Mouse (Mus musculus) adrenal gland, postnatal 36 days (tissue): ENCODE measurements at regions not wholly inside any gene's neighbourhood (a gene's known extent, or its start where the extent isn't known, plus 50 kb on each side); places are given as distances from the start of the nearest gene placed in this dataset.
"Not testable (repeated sequence)": the region's sequence is repeated elsewhere in the genome, so short reads cannot be mapped to it uniquely, and the experiment has no call there.

Source experiments
- DNase-seq, 2 experiments: peaks; one replicate each; pipeline ENCODE4 v3.0.0; 2021; ENCODE audit warnings: mixed read lengths in 1 of 2

DNA sequence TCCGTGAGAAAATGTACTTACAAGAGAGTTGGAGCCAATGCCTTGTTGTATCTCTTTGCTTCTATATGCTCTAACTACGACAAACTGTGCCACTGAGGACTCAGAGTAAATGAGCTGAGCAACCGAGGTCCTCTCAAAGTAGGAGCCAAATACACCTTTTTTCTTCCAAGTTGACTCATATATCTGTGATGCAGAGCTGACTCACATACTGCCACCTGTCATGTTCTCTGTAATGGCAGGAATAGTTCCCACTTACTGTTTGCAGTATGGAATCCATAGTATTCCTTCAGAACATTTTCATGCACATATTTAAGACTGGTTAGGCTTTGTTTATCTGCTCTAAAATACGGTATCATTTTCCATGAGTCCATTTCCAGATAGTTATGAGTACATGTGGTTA, 792.1 kb downstream of the Cypt12 start:
- no peak for DNase-seq

DNA sequence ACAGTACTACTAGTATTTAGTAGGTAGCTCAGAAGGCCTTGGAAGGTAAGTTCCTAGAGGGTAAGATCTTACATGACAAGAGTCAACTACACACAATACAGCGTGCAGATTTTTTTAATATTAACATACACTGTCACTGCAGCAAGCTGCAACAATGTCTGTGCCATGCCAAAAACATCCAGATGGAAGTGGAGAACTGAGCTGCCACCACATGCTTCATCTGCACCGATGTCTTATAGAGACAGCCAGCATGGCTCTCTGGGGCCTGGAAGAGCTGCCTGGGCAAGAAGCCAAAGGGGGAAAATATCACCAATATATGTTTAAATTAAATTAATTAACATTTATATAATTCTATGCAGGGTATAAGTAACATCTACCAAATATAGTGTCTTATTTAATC, 795.3 kb downstream of the Cypt12 start:
- no peak for DNase-seq

DNA sequence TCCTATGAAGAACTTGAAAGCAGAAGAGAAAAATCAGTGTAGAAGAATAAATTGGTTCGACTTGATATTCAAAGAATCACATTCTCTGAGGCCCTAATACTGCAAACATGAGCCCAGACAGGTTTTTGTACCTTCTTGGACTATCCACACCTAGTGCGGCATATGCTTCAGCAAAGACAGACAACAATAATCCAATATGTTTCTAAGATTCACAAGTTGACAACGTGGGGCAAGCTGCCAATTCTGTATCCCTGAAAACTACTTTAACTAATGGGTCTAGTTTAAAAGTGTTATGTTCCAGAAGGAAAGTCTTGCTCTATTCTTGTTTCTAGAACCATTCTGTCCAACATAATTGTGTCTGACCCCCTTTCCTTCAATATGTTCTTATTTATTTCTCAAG, 796.0 kb downstream of the Cypt12 start:
- no peak for DNase-seq

DNA sequence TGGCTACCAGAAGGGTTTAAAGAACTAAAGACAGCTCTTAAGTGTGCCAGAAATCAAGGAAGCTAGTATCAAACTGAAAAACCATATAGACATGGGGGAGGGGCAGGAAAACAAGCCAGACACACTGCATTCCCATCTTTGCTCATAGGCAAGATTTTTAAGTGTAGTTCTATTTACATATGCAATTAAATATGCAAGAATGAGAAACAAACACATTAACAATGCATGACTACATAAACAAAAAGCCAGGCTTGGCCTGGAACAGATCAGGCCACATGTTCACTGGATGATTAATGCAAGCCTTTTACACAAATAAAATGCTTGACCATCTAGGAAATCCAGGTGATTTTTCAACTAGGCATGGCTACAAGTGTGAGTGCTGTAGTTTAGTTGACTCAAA, 798.0 kb downstream of the Cypt12 start:
- DNase-seq = no peak

DNA sequence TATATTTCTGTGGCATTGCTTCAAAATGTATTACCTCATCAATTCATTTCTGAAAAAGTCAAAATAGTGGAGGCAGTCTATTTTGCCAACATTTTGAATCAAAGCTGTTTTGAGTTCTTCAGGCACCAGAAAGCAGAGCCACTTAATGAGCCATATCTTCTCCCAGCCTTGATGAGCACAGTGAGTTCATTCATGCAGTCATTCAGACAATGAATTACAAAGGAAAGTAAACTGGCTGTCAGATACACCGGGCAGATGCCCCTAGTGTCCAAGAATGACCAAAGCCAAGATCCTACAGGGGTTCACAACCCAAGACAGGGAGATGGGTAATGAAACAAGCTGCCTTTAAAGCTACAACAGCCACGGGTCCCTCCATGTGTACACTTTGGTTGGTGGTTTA, 798.7 kb downstream of the Cypt12 start:
- no peak for DNase-seq

DNA sequence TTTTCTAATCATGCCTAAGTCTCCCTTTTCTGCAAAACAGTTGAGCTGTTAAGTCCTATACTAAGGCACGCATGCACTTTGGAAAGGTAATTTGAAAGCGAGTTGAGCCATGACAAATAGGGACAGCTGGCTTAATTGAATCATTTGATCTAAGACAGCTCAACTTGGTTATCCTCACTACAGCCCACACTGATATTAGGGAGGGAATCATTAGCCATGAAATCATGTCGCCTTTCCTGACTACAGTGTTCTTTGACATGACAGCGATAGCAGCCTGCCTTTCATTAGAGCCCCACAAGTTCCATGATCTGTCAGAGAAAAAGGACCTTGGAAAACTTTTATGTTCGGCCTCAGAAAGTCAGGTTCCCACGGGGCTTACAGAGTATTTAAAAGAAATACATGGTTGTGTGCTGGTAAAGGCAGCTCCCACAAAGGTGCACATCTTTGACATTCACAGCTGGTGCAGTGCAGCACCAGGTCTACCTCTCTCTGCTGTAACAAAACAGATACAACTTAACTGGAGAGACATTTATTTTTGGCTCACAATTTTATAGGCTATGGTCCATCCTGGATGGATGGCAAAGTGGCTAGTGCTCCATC, 803.5 kb downstream of the Cypt12 start:
- DNase-seq = no peak

DNA sequence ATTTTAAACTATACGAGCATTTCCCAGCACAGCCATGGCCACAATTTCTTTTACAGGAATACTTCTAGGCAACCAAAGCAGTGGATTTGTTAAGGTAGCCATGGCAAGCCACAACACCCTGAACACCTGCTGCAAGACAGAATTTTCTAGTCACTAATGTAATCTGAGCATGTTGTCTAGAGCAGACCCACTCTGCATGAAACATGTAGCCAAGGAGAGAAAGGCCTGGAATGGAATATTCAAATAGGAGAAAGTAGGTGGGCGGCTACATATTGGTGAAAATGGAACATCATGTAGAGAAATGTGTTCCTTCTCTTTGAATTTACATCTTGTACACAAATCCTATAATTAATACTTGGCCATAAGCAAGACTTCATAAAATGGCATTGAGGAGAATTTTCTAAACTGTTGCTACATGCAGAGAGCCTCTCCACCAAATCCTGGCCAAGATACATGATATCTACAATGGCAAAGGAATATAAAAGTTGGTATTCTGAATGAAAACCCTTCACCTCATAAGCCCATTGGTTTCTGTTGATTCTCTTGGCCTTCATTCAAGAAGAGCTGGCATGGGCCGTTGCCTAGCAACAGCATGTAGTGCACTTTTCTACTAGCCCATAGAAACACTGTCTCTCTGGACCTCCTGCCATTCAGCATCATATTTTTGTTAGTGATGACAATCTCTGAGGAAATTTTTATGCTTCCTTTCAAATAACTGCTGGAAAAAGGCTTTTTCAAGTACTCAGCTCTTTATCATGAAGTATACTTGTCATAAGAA, 816.3 kb downstream of the Cypt12 start:
- peak; percentile 1 to 11 for DNase-seq

DNA sequence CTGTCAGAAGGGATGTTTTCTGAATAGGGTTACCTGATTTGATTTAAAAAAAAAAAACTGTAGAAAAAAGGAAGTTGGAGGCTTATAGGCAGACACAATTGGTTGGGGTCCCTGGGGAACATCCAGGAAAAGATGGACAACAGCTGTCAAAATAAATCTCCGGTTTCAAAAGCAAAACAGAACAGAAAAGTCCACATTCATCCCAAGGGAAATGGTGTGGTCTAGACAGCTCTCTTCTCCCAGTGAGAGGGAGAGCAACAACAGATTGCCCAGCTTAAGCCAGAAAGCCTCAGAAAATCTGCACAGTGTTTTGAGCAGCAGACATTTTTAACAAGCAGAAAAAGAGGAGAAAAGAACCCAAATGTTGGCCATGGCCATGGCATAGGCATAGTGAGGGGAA, 830.3 kb downstream of the Cypt12 start:
- DNase-seq = no peak

DNA sequence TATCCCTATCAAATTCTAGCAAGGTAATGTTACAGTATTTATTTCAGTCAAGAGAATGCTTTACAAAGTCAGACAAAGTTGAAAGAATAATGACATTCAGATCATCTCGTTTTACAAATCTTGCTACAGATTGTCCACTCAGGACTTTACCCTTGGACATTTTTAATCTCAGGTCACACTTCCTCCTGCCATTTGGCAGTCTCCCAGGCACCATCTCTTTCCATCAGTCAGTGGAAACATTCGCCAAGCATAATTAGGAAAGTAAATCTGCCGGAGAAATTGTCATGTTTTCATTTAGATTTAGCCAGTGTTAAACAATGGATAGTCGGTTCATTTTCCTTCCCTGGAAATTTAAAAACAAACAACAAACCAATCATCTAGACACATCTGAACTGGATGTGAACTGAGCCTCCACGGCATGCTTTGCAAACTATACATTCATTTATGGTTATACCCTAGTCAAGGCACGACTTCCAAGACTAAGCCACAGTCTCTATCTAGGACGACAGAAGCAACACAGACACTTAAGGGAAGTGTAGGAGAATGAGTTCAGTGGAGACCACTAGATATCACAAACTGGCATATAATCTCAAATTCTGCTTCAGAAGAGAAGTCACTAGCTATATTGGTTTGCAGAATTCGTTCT, 839.4 kb downstream of the Cypt12 start:
- DNase-seq = peak; percentile 6 to 9

DNA sequence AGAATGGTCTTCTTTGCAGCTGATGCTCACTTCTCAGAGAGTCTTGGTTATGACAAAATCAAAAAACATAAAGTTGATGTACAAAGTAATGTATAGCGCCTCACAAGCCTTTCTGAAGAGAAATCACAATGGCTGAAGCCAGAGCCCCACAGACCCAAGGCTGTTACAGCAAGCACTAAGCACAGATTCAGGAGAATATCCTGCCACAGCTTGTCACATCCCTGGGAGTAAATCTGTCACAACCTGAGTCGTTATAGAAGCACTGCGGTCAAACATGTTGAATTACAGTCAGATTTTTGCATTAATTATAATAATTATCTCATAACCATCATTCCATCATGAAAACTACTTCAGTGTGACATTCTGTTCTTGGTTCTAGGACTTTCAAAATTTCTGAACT, 825.7 kb downstream of the 1700064H15Rik start:
- DNase-seq = no peak

DNA sequence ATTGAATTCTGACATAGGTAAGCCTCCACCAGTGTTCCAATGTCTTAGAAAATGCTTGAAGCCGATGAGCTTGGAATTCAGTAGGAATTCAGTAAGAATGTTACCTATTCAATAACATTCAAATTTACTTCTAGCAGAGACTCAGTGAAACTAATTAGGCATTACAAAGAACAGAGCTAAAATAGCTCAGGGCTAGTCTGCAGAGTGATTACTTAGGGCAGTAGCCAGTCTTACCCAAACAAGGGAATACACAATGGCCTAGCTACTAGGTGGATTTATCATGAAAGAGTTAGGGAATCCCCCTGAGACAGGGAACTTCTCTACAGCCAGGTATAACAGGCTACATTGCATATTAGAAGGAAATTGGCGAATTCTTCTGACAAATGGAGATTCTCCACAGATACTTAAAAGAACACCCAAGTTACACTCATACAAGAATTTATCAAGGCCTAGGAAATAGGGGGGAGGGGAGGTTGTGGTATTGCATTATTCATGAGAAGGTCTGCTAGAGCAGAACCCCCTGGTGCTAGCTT, 799.6 kb downstream of the 1700064H15Rik start:
- DNase-seq = not testable (repeated sequence)

DNA sequence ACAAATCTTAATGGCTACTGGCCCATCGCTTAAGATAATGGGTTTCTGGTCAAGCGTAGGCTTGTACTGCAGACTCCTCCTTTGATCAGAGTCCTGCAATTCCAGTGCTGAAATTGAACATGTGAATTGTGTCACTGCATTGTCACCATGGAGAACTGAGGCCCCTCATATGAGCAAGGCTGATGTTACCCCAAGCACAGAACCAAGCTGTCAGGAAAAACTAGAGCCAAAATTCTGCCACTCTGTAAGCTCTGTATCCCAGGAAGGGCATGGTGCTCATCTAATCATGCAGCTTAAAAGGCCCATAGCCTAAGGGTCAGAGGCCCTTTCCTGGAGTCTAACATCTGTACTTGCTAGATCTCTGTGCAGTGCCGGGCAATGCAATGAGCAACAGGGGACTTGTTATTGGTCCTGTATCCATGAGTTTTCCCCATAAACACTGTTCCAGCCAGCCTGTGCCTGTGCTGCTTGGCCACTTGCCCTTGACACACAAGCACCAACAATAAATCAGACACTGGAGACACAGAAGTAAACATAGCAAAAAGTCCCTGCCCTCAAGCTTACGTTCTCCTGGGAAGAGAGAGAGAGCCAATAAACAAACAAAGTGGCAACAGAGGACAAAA, 760.2 kb downstream of the 1700064H15Rik start:
- no peak for DNase-seq

DNA sequence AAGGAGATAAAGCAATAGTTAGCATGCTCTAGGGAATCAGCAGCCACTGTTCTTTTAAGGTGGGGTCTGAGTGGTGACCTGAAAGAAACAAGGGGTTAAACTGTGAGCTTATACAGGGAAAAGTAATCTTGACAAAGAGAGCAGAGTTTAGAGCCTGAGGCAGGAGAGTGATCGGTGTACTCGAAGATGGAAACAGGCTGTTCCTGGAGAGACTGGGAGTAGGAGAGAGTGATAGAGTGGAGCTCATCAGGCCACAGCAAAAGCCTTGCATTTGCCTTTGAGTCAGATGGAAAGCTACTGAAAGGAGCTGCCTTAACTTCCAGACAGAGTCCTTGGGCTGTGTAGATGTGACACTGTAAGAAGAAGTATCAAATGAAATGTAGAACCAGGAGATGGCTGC, 759.7 kb downstream of the 1700064H15Rik start:
- no peak for DNase-seq

DNA sequence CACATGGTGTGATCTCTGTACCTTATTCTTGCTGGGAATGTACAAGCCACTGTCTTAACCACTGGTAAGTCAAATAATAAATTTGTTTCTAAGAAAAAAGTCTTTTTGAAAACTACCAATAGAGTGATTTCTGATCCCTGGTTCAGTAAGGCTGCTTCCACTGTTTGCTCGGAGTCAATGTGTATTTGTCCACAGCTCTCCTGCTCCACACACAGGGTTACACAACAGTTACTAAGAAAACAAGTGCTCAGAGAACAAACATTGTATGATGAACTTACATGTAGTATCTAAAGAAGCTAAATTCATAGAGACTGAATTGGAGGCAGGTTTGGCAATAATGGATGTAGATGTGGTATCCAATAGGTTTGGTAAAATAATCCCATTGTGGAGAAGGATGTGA, 751.4 kb downstream of the 1700064H15Rik start:
- DNase-seq = no peak

DNA sequence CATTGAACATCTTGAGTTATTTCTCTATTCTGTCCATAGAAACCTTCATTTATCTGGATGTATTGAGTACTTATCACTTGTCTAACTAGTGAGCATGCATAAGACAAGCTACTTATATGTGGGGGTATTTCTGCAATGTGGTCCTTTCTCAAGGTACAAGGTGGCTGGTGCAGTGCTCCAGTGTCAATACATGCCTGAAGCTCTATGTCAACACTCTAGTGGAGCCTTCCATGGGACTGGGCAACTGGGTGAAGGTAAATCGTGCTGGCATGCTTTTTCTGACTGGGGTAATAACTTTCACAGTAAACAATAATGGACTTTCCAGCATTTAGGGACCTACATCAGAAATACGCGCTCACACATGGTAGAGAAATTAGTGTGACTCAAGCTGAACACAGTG, 750.9 kb downstream of the 1700064H15Rik start:
- DNase-seq = no peak

DNA sequence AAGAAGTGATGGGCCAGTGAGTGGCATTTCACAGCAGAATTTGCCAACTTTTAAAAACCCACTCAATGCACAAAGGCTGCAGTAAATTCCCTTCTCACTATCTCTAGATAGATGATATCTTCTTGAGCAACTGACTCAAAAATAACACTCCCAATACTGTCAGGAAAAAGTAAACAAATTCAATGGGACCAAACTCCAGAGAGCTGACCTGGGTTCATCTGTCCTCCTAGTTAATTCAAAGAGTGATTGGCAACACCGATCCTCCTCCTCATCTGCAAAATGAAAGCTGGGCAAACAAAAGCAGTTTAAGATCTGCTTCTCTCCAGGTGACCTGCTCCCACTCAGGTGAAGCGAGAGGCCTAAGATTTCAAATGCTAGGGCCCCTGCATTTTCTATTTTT, 747.3 kb downstream of the 1700064H15Rik start:
- no peak for DNase-seq

DNA sequence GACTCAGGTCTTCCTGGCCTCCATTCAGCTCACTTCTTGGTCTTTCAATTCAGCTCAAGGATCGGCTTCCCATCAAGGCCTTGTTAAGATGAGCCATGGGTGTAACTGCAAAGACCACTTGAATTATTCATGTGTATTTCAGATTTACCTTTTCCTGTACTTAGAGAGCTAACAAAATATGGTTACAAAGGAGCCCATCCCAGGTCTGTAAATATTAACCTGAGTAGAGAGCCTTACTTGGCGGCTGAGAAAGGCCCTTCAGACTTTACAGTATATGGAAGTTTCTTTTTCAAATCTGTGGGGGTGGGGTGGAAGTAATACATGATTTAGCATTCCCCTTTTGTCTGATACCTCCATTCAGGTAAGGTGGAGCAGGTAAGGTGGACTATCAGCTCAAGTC, 735.7 kb downstream of the 1700064H15Rik start:
- no peak for DNase-seq

DNA sequence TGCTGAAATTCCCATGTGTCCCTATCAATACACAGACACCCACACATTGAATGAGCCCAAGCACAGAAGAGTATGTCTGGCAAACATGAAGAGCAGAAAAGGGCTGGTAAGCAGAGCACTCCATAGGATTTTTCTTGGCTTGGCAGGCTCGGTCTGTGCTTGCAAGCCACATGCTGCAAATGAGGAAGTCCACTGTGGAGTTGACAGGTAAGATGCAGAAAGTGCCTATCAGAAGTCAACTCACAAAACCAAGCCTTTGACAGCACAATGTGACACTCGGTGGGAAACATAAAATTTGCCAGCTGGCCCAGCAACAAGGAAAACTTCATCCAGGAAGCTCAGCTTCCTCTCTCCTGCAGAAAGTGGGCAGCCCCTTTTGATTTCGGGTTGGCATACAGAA, 722.7 kb downstream of the 1700064H15Rik start:
- no peak for DNase-seq

DNA sequence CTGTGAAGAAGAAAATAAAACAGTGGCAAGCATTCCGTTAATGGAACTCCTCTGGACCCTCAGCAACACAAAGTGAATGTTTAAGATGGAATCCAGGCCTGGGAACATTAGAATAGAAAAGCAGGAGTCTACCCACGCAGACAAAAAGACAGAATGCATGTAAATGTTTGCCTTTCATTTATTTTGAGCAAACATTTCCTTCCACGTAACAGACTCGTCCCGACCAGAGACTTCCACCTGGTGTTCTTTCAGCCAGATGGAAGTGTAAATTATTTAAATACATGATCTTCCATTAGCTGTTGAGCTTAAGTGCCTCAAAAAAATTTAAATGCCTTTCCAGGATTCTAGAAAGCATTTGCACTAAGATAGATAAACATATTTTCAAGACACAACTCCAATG, 722.3 kb downstream of the 1700064H15Rik start:
- no peak for DNase-seq

DNA sequence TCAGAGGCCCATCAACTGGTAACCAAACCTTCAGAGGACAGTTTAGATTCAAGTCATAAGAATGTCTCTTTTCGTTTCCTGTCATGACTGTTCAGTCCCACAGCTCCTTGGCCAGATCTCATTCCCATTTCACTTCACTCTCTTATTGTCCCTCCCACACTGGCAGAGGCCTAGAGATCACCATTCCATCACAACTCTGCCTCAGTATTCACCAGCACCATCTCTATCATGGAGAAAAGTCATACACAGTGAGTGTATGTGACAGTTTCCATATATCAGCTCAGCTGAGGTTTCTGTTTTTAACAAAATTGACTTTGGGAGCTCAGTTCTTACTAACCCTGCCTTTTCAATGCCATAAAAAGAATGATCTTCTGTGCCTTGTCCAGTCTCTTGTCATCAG, 719.7 kb downstream of the 1700064H15Rik start:
- no peak for DNase-seq

DNA sequence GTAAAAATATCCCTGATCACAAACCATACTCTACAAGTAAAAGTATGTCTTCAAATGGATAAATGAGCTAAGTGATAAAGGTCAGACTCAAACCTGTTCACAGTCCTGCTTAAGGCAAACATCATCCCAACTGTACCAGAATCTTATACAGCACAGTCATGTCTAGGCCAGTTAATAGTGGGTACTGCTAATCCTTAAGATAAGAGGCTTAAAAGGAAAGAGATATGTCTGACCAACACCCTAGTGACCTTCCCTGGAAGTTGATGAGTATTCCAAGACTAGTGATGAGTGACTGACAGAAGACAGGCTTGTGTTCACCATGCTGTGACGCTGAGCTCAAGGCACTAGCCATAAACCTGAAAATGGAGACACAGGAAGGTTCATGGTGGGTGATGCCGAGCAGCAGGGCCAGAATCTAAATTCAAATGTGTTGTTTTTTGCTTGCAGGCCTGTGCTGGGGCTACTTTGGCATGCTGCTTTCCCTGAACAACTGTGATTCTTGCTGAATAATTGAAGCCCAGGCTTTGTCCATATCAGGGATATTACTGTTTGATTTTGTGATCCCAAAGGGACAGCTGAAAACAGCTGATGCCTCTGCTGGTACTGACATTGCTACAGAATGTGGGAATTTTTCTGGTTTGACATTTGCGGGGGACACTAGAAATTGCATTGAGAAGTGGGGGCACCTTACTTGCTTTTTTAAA, 699.9 kb downstream of the 1700064H15Rik start:
- no peak for DNase-seq

DNA sequence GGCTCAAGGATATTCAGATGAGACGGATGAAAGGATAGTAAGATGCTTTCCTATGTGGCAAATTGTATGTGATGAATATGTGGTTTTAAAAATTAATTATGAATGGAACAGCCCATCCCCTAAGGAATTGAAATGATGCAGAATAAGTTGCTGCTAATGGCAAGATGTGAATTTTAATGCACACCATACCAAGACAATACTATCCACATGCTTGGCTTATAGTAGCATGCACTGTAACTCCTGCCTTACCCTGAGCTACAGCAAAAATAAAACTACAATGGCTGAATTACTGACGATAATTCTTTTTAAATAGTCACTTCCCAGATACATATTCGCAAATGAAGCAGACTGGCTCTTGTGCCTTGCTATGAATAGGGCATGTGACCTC, 699.4 kb downstream of the 1700064H15Rik start:
- DNase-seq = no peak
